Mouse (Mus musculus) left cerebral cortex, adult 8-10 months (tissue): Measurements from ENCODE around the gene Bhmt. TPM values are rescaled to one million over a fixed set of nuclear protein-coding genes. Genes with fewer than 3 reads are reported as not detected.

Source experiments
- DNase-seq, 2 experiments: peaks; one replicate each; pipeline ENCODE4 v3.0.0; 2022; ENCODE audit warnings: low spot score in 2 of 2
- total RNA-seq, 4 experiments: library from RNA; stranded (reverse); gene quantifications; 2 replicates each; pipeline ENCODE4 v1.2.4; 2022

The Bhmt gene
- total RNA-seq = not detected

DNA sequence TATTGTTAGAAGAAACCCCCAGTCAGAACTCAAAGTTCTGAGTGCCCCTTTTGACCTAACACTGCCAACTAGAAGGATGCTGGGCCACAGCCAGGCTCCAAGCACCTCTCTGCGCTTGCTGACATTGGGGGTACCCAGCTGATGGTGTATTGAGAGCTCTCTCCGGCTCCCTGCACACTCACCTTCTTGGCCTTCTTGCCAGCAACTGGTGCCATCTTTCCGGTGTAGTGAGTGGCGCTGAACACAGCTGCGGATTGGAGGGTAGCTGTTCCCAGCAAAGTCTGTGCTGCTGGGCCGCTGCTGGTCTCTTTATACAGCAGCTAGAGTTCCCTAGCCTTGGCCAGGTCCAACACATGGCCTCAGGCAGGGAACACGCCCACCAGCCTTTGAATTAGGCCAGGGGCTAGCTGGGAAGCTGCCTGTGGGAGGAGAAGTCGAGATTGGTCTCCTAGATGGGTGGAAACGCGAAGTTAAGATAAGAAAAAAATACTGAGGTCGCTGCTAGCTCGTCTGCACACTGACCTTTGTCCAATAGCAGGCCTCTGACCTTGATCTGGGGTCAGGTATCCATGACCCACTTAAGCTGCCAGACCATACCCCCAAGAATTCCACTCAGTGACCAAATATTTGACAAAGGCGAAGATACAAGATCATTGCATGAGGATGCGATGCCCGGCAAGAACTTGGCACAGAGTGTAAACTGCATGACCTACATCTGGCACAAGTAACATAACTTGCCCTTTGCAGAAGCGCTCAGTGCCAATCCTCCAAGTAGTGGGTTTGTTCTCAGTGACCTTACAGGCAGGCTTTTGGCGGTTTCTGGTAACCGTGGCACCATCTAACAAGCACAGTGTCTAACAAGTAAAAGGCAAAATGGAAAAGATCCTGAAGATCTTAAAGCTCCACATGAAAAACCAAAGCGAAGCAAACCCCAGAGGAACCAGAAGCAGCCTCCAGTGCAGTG, at the start of gene Bhmt:
Gene Bhmt (minus strand): TSS at position 680 of the 964 bp plus-strand sequence.
- DNase-seq = no peak

DNA sequence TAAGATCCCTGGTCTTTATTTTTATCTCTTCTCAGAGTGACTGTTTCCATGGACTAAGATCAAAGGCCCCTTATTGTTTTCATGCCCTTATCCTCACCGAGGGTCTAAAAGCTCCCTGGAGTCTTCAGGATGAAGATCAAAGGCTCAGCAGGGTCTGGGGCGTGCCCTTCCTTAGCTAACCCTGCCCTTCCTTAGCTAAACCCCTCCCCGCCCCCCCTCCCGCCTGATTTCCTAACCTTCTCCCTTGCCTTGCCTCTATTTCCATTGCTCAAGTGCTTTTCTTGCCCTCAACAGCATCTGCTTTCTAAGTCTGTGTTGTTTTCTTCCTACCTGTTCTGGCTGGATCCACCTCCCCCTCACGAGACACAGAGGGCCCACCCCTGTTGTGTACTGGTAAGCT, 49.6 kb upstream of the Bhmt start:
- no peak for DNase-seq

DNA sequence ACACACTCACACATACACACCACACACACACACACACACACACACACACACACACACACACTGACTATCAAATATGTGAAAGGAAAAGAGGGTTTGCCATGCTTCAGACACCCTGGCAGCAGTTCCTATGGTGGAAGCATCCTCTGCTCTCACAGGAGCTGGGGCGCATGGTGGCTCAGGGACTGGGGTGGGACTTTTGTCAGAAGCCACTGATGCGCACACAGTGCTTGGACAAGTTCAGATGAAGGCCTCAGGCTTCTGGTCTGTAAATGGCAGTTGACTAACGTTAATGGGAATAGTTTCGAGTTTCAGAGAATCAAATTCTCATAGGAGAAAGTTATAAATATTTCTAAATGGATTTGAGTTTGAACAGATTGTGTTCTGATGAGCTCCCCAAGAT, 47.5 kb upstream of the Bhmt start:
- no peak for DNase-seq

DNA sequence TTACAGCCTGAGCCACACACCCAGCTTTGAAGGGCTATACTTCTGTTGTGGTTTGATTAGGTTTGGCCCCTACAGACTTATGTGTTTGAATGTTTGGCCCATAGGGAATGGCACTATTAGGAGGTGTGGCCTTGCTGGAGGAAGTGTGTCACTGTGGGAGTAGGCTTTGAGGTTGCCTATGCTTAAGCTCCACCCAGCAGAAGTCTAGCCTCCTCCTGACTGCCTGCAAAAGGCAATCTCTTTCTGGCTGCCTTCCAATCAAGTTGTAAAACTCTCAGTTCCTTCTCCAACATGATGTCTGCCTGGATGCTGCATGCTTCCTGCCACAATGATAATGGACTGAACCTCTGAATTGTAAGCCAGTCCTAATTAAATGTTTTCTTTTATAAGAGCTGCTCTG, 45.6 kb upstream of the Bhmt start:
- DNase-seq = no peak

DNA sequence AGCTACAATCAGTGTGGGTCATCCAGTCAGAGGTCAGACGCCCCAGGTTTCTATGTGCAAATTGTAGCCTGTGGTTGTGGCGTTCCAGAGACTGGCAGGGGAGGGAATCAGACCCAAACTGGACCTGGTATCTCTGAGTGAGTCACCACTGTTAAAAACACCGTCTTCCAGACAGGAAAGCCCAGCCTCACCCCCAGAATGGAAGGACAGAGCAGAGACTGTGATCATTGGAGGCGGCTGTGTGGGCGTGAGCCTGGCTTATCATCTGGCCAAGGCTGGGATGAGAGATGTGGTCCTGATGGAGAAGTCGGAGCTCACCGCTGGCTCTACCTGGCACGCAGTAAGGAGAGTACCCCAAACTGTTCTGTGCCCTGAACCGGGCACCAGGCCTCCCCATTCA, 39.1 kb upstream of the Bhmt start:
- peak; percentile 2 to 35 for DNase-seq

DNA sequence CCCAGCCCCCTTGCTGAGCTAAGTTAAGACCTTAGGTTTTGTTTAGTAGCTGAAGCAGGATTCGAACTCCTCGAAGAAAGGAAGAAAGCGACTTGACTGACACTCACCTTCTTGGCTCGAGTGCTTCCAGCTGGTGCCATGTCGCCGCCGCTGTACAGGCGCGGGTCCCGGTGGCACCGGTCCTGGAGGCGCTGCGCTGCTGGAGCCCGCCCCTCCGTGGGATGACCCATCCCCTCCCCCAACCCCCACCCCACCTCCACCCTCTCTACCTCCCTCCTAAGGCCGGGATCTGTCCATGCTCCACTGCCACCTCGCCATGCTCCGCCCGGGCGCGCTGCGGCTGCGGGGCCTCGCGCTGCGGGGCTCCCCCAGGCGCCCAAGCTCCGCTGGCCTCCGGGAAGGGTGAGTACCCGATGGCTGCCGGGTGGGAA, 36.4 kb upstream of the Bhmt start, which contains the start of the genes Bhmt2 and Dmgdh:
Gene Bhmt2 (minus strand): TSS at position 172 of the 431 bp plus-strand sequence.
Gene Dmgdh (plus strand): TSS at position 303 of the 431 bp plus-strand sequence.
- DNase-seq = no peak

DNA sequence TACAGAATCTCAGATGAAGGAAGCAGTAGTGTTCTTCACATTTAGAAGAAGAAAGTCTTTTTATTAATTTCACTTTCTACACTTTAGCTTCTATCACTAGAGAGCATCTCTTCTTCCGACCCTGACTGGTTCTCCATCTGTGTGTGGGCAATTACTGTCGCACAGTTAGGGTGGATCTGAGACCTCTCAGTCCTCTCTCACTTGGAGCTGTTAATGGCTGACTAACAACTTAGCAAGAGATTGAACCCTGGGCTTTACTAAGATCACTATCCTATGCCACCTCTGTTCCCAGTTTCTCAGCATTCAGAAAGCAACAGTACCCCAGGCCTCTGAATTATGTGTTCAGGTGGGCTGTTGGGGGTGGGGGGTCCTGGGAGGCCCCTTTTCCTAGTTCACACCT, 35.5 kb upstream of the Bhmt start:
- DNase-seq = no peak

DNA sequence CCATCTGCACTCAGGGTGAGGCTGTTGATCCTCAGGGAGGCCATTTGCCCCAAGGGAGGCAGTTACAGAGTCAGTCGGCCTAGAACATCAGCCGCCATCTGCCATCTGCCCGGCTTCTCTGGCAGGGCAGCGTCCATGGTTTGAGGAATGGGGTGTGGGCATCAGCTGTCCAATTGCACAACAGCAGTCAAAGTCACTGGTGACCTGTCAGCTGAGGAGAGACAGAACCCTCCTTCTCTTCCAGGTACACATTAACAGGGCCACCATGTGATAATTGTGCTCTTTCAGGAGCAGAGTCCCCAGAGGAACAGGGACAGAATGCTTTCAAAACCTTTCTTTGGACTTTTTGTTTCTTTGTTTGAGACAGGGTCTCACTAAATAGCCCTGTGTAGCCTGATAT, 34.6 kb upstream of the Bhmt start:
- DNase-seq = no peak

DNA sequence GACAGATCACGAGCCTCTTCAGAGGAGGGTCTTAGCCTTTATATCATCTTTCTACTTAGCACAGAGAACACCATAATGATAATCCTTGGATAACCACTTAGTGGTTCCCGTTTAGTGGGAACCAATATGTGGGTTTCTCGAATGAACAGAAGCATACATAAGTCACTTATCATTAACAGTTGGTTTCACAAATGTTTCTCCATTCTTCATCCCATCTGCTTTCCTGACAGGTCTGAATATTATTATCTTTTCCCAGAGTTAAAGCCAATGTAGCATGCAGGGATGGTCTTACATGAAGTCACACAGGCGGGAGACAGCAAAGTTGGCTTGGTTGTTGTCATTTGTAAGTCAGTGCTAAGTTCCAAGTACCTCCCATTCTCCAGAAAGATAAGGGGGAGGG, 29.8 kb upstream of the Bhmt start:
- DNase-seq = no peak

DNA sequence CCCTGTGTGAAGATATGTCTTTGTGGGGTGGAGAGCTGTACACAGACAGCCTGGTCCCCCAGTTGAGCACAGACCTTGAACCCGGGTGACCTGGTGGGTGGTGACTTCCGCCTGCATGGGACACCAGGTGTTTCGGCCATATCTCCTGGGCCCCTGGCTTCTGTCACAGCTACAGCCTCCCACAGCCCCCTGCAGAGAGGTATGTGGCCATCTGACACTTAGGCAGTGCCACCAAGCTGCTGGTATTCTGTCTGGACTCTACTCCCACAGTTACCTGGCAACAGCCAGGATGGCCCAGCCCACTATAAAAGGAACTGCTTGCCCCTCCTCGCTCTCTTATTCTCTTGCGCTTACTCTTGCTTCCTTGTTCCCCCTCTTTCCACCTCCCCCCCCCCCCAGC, 20.2 kb upstream of the Bhmt start:
- DNase-seq = no peak

DNA sequence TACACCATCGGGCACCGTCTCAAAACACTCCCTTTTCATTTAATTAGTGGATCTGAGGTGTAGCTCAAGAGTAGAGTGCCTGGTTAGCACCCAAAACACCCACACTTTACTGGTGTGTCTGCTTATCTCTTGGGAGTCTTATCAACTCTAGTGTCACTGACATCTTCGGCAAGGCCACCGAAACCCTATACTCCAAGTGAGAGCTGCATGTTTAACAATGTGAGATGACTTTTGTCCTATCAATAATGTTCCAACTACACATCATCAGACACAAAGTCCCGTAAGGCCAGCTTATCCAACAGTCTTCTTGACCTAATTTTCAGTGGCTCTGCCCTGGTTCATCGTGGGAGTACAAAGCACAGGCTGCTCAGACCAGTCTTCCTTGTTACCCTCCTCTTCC, 15.6 kb upstream of the Bhmt start:
- DNase-seq = no peak

DNA sequence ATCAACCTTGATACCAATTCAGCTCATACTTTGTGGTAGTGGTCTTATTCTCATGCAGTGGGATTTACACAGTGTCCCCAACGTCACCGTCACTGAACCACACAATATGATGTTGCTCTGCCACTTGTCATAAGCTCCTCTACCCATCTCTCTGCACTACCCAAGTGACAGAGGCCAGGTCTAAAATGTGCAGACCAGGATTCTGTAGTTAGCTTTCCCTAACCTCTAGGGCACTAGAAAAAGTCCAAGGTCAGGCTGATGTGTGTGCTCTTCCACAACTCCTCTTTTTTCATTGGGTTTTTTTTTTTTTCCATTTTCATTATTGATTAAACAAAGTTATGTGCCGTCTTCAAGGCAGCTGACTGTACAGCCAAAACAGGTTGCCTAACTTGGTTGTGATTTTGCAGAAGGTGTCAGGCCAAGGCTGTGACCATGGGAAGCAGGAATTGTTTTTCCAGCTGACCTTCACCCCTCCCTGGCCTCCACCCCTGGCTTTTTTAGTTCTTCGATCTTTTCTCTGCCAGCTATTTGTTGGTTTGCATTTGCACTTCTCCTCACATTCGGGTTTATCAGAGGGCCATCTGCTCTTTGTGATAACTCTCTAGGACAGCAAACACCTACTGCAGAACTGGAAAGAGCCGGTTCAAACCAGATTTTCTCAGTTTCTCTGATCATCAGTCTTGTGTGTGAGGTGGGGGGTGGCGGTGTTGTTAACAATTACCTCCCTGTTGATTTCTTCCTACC, 10.8 kb upstream of the Bhmt start:
- no peak for DNase-seq

DNA sequence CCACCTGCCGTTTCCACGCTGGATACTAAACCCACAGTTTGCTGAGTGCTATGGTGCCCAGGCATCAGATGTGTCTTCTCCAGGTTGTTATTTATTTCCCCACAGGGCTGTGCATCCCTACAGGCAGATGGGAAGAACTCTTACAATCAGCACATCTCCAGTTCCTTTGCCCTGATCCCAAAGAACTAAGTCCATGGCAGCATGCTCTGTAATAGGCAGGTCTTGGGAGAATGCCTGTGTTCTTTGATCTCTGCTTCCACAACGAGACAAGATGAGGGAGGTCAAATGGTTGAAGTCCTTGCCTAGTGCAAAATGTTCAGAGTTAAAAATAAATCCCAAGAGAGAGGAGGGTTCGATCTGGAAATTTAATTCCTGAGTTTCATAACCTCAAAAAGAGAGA, 1.9 kb upstream of the Bhmt start:
- no peak for DNase-seq

DNA sequence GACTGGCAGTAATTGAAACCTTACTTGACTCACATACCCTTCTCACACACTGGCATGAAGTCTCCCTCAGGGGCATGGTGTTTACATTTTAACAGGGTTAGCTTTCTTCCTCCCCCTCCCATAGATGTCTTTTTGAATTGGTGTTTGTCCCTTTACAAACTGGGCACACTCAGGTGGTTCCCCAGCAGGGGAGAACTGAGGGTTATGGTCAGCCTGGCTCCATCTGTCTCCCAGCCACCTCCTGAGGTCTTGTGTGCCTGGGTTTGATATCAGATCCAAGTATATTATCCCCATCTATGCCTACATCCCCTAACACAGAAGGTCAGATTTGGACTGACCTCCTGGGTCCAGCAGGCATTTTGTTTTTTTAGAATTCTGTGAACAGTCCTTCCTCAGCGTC, 1.2 kb downstream of the Bhmt start:
- DNase-seq = no peak

DNA sequence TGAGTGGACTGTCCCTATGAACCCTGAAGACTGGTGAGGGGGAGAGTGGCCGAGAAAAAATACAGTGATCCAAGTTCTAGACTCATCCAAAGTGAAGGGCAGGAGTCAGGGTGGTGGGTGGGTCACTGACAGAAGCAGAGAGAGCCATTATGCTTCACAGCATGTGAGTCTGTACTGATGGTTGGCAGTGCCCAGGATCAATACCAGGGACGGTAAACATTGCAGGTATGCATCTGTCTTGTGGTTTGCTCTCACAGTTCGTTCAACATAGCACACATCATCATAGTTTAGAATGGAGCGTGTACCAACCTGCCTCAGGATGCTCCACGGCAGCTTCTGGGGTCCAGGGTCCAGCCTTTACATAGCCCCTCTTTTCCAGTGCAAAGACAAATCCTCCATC, 4.8 kb downstream of the Bhmt start:
- no peak for DNase-seq

DNA sequence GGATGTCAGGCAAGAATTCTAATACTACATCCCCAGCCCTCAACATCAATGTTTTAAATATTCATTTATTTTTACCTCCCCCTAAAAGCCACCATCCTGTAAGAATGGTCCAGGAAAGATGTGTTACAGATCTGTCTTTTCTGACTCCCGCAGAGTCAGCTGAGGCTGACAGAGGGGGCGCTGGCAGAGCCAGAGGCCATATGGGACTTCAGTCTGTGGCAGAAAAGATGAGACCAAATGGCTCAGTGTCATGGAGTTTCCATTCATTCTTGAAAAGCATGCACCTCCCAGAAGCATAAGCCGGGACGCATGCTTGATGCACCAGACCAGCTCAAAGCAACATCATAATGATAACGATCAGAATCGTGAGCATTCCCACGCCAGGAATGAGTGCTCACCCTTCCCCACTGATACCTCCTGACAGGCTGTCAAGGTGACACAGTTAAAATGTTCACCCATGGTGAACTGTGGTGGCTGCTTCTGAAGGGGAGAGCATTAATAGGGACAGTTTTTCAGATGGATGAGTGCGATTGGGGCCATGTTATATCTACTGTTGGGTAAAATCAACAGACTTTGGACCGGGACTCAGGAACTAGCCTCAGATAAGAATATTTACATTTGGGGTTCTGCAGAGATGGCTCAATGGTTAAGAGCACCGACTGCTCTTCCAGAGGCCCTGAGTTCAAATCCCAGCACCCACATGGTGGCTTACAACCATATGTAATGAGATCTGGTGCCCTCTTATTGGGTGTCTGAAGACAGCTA, 6.6 kb downstream of the Bhmt start:
- DNase-seq = no peak

DNA sequence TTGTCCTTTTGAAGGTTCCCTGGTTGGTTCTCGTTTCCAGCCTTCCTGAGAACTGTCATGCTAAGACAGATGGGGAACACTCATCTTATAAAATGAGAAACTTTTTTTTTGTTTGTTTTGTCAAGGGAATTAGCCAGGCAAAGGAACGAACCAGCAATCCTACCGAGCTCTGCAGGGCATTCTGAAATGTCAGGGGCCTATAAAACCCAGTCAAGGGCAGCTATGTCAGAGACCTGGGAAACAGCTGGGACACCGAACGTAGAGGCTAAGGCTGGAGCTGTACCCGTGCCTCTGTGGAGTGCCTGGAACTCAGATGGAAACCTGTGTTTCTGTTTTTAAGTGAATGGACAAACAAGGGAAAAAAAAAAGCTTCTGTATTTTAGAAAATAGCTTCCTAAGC, 8.9 kb downstream of the Bhmt start:
- DNase-seq = no peak

DNA sequence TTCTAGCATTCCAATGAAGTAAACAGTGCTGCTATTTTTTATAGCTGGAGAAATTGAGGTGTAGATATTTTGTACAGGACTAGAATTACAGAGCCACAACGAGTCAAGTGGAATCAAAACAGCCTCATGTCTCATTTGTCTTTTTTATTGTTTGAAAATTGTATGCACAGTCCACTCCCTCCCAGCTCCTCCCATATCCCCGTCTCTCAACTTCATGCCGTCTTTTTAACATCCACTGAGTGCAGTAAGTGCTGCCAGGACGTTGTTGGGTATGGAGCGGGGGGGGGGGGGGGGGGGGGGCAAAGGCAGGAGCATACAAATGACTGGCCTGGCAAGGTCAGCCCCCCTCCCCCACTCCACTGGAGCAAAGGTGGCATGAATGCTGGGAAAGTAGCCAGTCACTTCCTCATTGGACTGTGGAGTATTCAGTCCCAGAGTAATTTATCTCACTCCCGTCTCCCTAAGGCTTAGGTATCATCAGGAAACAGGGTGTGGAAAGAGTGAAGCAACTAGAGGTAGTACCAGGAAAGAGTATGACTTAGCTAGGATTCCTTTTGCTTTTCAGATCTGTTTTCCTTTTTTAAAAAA, 23.3 kb downstream of the Bhmt start:
- no peak for DNase-seq

DNA sequence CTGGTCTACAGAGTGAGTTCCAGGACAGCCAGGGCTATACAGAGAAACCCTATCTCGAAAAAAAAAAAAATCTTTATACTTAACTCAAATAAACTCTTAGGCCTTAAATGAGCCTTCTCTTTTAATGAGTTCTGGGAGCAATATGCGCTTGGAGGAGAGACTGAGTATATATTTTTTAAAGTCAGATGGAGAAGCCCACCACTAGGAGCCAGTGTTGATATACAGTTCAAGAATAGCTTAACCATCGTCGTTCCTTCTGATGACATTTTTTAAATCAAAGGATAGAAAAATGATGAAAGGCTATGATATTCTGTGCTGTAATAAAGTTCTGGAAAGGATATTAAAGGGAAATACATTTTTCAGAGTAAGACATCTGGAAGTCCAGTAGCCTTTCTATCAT, 24.0 kb downstream of the Bhmt start:
- DNase-seq = no peak

DNA sequence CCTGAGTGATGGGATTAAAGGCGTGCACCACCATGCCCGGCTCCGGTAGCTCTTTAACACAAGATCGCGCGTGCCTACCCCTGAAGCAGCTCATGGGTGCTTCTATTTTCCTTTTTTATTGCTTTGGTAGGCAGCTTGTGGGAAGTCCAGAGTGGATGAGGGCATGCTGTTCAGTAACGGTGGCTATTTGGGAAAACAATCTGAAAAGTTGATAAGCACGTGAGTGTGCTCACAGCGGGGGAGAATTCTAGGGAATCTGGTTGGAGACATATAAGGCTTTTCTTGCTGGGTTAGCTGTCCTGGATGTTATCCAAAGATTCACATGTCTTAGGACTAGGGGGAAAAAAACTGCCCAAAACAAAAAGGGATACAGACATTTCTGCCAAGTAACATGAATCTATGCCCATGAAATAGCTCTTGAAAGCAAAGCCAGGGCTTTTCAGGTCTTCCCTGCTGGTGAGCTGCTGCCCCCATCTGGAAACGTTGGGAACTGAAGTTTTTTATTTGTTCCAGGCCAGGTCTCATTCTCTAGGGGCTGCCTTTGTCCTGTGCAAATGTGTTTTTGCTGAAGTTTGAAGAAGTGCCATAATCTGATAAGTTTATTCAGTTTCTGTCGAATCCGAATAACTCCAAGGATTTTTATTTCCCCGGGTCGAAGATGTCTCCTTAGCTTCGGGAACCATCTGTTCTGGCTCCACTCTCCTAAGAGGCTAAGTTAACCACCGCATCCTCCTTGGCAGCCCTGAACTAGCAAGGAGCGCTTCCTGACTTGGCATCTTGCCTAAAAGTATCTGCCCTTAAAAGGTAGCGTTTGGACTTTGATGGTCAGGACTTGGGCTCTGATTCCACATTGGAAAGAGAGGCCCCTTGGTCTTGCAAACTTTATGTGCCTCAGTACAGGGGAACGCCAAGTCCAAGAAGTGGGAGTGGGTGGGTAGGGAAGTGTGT, 24.8 kb downstream of the Bhmt start:
- peak; percentile 42 to 84 for DNase-seq
